Mouse (Mus musculus) testis, adult 2 months (tissue): ENCODE data around the gene Fam53b.

Source experiments
- CTCF ChIP-seq: fragments of 200-500 bp; IDR thresholded peaks from 2 replicates; pipeline ENCODE4 v1.5.1; 2012; ENCODE audit warnings: low read depth, mild to moderate bottlenecking, inconsistent platforms, low read length, moderate library complexity; ENCODE audit not compliant: control insufficient read depth, insufficient read depth, insufficient replicate concordance
- POLR2A ChIP-seq: fragments of 200-500 bp; IDR thresholded peaks from 2 replicates; pipeline ENCODE4 v1.6.1; 2012; ENCODE audit warnings: low read depth, mild to moderate bottlenecking, inconsistent platforms, low read length, moderate library complexity; ENCODE audit not compliant: control insufficient read depth

GRCm38 (mm10) chr7:132681831-132682230, 131.9 kb downstream of the Fam53b start:
- no peak for TF ChIP-seq CTCF
- no peak for TF ChIP-seq POLR2A
